Mouse (Mus musculus) heart, adult 2 months (tissue): Measurements from ENCODE around the gene Prdm4. TPM values are rescaled to one million over a fixed set of nuclear protein-coding genes. Genes with fewer than 3 reads are reported as not detected.

ENCODE experiments used
- DNase-seq, 2 experiments: peaks; one replicate each; pipeline ENCODE4 v3.0.0; 2021
- H3K27ac ChIP-seq: fragments of 200-600 bp; 2 replicates; pipeline ENCODE4 v1.8.1; 2022
- H3K27me3 ChIP-seq: fragments of 200-500 bp; 2 replicates; pipeline ENCODE4 v1.6.1; 2012; ENCODE audit warnings: mild to moderate bottlenecking, low read length, inconsistent platforms, mixed read lengths; ENCODE audit not compliant: control insufficient read depth, insufficient read depth
- H3K36me3 ChIP-seq: fragments of 200-500 bp; 2 replicates; pipeline ENCODE4 v1.6.1; 2012; ENCODE audit warnings: low read length, inconsistent platforms; ENCODE audit not compliant: control insufficient read depth, insufficient read depth
- H3K4me1 ChIP-seq: fragments of 200-500 bp; 2 replicates; pipeline ENCODE4 v1.6.1; 2011; ENCODE audit warnings: low read length; ENCODE audit not compliant: control insufficient read depth, insufficient read depth
- H3K4me3 ChIP-seq: fragments of 200-600 bp; 2 replicates; pipeline ENCODE4 v1.8.1; 2022
- H3K79me2 ChIP-seq: fragments of 200-500 bp; replicated peaks from 2 replicates; pipeline ENCODE4 v1.6.1; 2012; ENCODE audit warnings: mild to moderate bottlenecking, inconsistent platforms, low read length, moderate library complexity, mixed read lengths; ENCODE audit not compliant: control insufficient read depth, insufficient read depth
- H3K9ac ChIP-seq: fragments of 200-500 bp; 2 replicates; pipeline ENCODE4 v1.6.1; 2012; ENCODE audit warnings: low read depth, mild to moderate bottlenecking, control low read depth, inconsistent platforms, low read length, mixed read lengths
- CTCF ChIP-seq: fragments of 200-600 bp; IDR thresholded peaks from 2 replicates; pipeline ENCODE4 v1.8.1; 2022; ENCODE audit warnings: antibody characterized with exemption, mild to moderate bottlenecking, moderate library complexity
- EP300 ChIP-seq: fragments of 200-500 bp; IDR thresholded peaks from 2 replicates; pipeline ENCODE4 v1.6.1; 2011; ENCODE audit warnings: low read depth, low read length, control low read depth; ENCODE audit not compliant: insufficient read depth
- POLR2A ChIP-seq: fragments of 200-500 bp; IDR thresholded peaks from 2 replicates; pipeline ENCODE4 v1.6.1; 2011; ENCODE audit warnings: mild to moderate bottlenecking, low read depth, low read length, control low read depth; ENCODE audit not compliant: insufficient read depth
- WGBS: fragments of 180-500 bp; shearing (Covaris S2); methylation state at CpG from one replicate; pipeline ENCODE4 v1.1.7; 2018; 5-methylcytosine and 5-hydroxymethylcytosine counted together
- intact Hi-C: fragments of 180-260 bp; cut with DNase I; formaldehyde crosslinking; loops from one replicate; pipeline ENCODE4 v1.15.1; 2025
- polyA plus RNA-seq: library from polyadenylated mRNA; depleted of rRNA; stranded (reverse); fragments of >200 nt; gene quantifications from 2 replicates; pipeline ENCODE4 v1.2.3, GENCODE M21; 2012
- total RNA-seq, 2 experiments: library from RNA; stranded (reverse); gene quantifications; 2 replicates each; pipeline ENCODE4 v1.2.3; 2021

Prdm4 gene
- total and polyA plus RNA-seq, 3 experiments = 10.6 to 12.7 (median 11.6) TPM

GRCm38 (mm10) chr10:85936280-85936965 lies 19.5 kb upstream of the Prdm4 start:
- DNase-seq = no peak
- Histone ChIP-seq H3K27ac (no peak overlapping the region), H3K4me1 (no peaks in the 10 kb centered on the region), H3K36me3 (no peaks in the 10 kb centered on the region), H3K9ac (no peak overlapping the region), H3K27me3 (no peaks in the 10 kb centered on the region), H3K4me3 (no peak overlapping the region), H3K79me2 (no peaks in the 10 kb centered on the region)
- intact Hi-C loops = no loop called here
- WGBS = 97% methylated on average over 6 of the region's 6 CpGs
- no peak for TF ChIP-seq EP300
- TF ChIP-seq CTCF = no peak
- TF ChIP-seq POLR2A = no peak

DNA sequence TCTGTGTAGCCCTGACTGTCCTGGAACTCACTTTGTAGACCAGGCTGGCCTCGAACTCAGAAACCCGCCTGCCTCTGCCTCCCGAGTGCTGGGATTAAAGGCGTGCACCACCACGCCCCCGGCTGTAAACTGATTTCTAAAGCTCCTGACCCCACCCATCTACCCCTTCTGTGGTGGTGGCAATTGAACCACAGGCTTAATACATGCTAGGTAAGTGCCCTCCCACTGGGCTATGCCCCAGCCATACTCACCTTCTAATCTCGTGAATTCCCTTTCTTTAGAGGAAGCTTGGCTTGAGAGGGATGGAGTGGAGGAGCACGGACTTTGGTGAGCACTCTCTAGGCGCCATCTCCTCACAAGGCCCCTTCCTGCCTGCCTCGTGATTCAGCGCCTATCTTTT lies 13.0 kb upstream of the Prdm4 start:
- 87% methylated on average over 11 of the region's 11 CpGs for WGBS
- no peak for TF ChIP-seq CTCF
- TF ChIP-seq POLR2A = no peak
- no peak for TF ChIP-seq EP300
- H3K27me3 ChIP-seq = peaks cover 2% of the 10 kb centered on the region; the same call in 1 of the 2 replicates
- intact Hi-C loops = no loop called here
- no peak overlapping the region for H3K9ac ChIP-seq
- no peaks in the 10 kb centered on the region for H3K79me2 ChIP-seq
- H3K27ac ChIP-seq = no peak overlapping the region
- H3K36me3 ChIP-seq = no peaks in the 10 kb centered on the region
- H3K4me1 ChIP-seq = no peaks in the 10 kb centered on the region; the same call in 1 of the 2 replicates
- no peak overlapping the region for H3K4me3 ChIP-seq
- no peak for DNase-seq

GRCm38 (mm10) chr10:85929208-85929591 lies 12.3 kb upstream of the Prdm4 start:
- DNase-seq = no peak
- H3K27ac ChIP-seq = no peak overlapping the region

DNA sequence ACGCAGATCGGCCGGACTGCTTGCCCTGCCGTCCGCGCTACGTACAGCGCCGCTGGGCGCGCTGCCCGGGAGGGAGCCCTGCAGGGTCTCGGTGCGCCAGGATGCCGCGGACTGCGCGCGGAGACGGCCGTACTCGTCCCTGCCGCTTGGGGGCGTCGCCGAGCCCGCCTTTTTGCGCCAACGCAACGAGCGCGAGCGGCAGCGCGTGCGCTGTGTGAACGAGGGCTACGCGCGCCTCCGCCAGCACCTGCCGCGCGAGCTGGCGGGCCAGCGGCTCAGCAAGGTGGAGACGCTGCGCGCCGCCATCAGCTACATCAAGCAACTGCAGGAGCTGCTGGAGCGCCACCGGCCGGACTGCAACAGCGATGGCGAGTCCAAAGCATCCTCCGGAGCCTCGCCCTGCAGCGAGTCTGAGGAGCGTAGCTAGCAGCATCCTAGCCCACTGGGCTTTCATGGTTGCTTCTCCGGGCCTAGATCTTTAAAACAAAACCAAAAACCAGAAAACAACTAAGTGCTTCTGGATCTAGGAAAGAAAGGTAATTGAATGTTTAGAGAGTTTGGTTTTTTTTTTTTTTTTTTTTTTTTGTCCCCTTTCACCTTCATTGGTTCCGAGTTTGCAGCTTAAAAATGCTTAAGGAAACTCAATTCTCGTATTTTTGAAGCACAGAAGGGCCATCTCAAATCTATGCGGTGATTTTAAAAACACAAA lies 11.7 kb upstream of the Prdm4 start:
- Histone ChIP-seq H3K36me3 (no peaks in the 10 kb centered on the region), H3K27me3 (peaks cover 2% of the 10 kb centered on the region; the same call in 1 of the 2 replicates), H3K9ac (peak overlapping the region; percentile 67), H3K27ac (no peak overlapping the region), H3K4me1 (no peaks in the 10 kb centered on the region; the same call in 1 of the 2 replicates), H3K79me2 (no peaks in the 10 kb centered on the region), H3K4me3 (peak overlapping the region; percentile 54)
- intact Hi-C loops = no loop called here
- TF ChIP-seq CTCF (peak; percentile 58), EP300 (no peak), POLR2A (no peak)
- DNase-seq = peak; percentile 58 to 60
- whole genome bisulfite sequencing = 2% methylated on average over 63 of the region's 63 CpGs

More at GRCm38 (mm10) chr10:85929208-85929591, 12.3 kb upstream of the Prdm4 start:
- H3K9ac ChIP-seq = no peak overlapping the region
- no peak for TF ChIP-seq CTCF
- H3K36me3 ChIP-seq = no peaks in the 10 kb centered on the region
- H3K4me3 ChIP-seq = no peak overlapping the region
- H3K27me3 ChIP-seq = peaks cover 2% of the 10 kb centered on the region; the same call in 1 of the 2 replicates
- no peaks in the 10 kb centered on the region for H3K79me2 ChIP-seq
- no peaks in the 10 kb centered on the region; the same call in 1 of the 2 replicates for H3K4me1 ChIP-seq
- 52% methylated on average over 11 of the region's 11 CpGs for WGBS
- intact Hi-C loops = no loop called here

GRCm38 (mm10) chr10:85927676-85928445 lies 10.9 kb upstream of the Prdm4 start, which contains the start of gene Ascl4:
Gene Ascl4, plus strand, starts transcription at chr10:85927681.
- 2% methylated on average over 23 of the region's 23 CpGs for WGBS

More at GRCm38 (mm10) chr10:85927676-85928445, 10.9 kb upstream of the Prdm4 start, which contains the start of gene Ascl4:
- H3K27ac ChIP-seq = no peak within 1 kb of the TSS
- H3K79me2 ChIP-seq = no peaks in the 10 kb centered on the region
- peaks cover 2% of the 10 kb centered on the region; the same call in 1 of the 2 replicates for H3K27me3 ChIP-seq
- peak; percentile 12 to 24 for DNase-seq
- peak within 1 kb of the TSS; percentile 67 for H3K9ac ChIP-seq
- H3K36me3 ChIP-seq = no peaks in the 10 kb centered on the region
- peak within 1 kb of the TSS; percentile 54 for H3K4me3 ChIP-seq
- intact Hi-C loops = no loop called here
- TF ChIP-seq CTCF = no peak
- no peak for TF ChIP-seq EP300
- TF ChIP-seq POLR2A = no peak
- no peaks in the 10 kb centered on the region; the same call in 1 of the 2 replicates for H3K4me1 ChIP-seq
